Mouse (Mus musculus): Measurements from ENCODE around the gene Hsf5.

GRCm38 (mm10) chr11:87591526-87592353 lies 25.2 kb upstream of the Hsf5 start, which contains the start of gene Mtmr4:
- TF ChIP-seq CTCF (IDR thresholded peaks at IDR 0.05), result no peak; the same call in 1 of the 2 replicates
- TF ChIP-seq EP300 (IDR thresholded peaks at IDR 0.05), result peak; percentile 57
